Mouse (Mus musculus): ENCODE measurements at regions not wholly inside any gene's neighbourhood (a gene's known extent, or its start where the extent isn't known, plus 50 kb on each side); places are given as distances from the start of the nearest gene placed in this dataset.

GRCm38 (mm10) chr14:86339007-86339406 lies 802.0 kb downstream of the Diaph3 start:
- TF ChIP-seq GATA1 (IDR thresholded peaks at IDR 0.05; ENCODE audit: borderline replicate concordance, low read length), result no peak
- no peak for TF ChIP-seq FLI1 (IDR thresholded peaks at IDR 0.05; ENCODE audit: low read length)
